Mouse (Mus musculus): Measurements from ENCODE around the gene Thra. TPM values are rescaled to one million over a fixed set of nuclear protein-coding genes. Genes with fewer than 3 reads are reported as not detected.

Thra gene
- polyA plus RNA-seq, 1 experiment from 2014 or later: 63.8 TPM

DNA sequence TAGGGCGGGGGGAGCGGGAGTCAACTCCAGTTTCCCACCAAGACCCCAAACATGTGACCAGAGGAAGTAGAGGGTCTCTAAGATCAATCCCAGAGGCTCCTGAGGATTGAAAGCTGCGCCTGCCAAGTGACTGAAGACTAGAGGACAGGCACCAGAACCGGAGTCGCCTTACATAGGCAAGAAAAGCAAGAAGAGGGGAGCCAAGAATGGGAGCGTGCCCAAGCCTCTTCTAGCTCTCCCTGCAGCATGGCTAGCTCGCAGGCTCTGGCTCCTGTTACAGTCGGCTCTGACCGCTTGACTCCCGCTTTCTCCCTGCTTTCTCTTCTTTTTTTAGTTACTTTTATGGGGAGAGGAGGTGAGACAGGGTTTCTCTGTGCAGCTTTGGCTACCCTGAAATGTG is 44.8 kb downstream of the Thra start:
- no peak for ATAC-seq (replicated peaks; ENCODE audit: low FRiP score, low TSS enrichment, low read depth)

GRCm38 (mm10) chr11:98785772-98786281 is 45.4 kb downstream of the Thra start:
- Histone ChIP-seq H3K4me2 (ENCODE audit: low read length) (peak overlapping the region; percentile 44), H3K27me3 (replicated peaks; ENCODE audit: control insufficient read depth, insufficient read depth, low read length) (no peaks in the 10 kb centered on the region), H3K27ac (ENCODE audit: low read depth) (peak overlapping the region; percentile 91), H3K9ac (ENCODE audit: low read length) (0 out of 2 replicates have a peak overlapping the region, but pooled peaks have one; percentile 27), H3K9me3 (ENCODE audit: control insufficient read depth, low read length) (no peaks in the 10 kb centered on the region), H3K4me3 (ENCODE audit: low read depth, low read length) (no peak overlapping the region), H3K4me1 (replicated peaks; ENCODE audit: control insufficient read depth, insufficient read depth, low read length) (peaks cover 66% of the 10 kb centered on the region), H3K36me3 (ENCODE audit: control insufficient read depth, insufficient read depth, low read length) (no peaks in the 10 kb centered on the region)
- WGBS: 8% methylated on average over 12 of the region's 12 CpGs
- DNase-seq (ENCODE audit: low spot score) (no peak), ATAC-seq (replicated peaks; ENCODE audit: low FRiP score, low TSS enrichment, low read depth) (no peak)

More for the DNA sequence above, 44.8 kb downstream of the Thra start:
- WGBS: 65% methylated on average over 10 of the region's 10 CpGs
- Histone ChIP-seq H3K4me3 (ENCODE audit: low read depth, low read length) (no peak overlapping the region), H3K9me3 (ENCODE audit: control insufficient read depth, low read length) (no peaks in the 10 kb centered on the region), H3K27ac (ENCODE audit: low read depth) (peak overlapping the region; percentile 91), H3K9ac (ENCODE audit: low read length) (no peak overlapping the region), H3K4me2 (ENCODE audit: low read length) (no peak overlapping the region), H3K27me3 (replicated peaks; ENCODE audit: control insufficient read depth, insufficient read depth, low read length) (no peaks in the 10 kb centered on the region), H3K4me1 (replicated peaks; ENCODE audit: control insufficient read depth, insufficient read depth, low read length) (peaks cover 66% of the 10 kb centered on the region), H3K36me3 (ENCODE audit: control insufficient read depth, insufficient read depth, low read length) (no peaks in the 10 kb centered on the region)
- no peak for DNase-seq (ENCODE audit: low spot score)

- 1% methylated on average over 14 of the region's 15 CpGs for WGBS
- Histone ChIP-seq H3K4me3 (ENCODE audit: low read depth, low read length) (no peak overlapping the region), H3K27me3 (replicated peaks; ENCODE audit: control insufficient read depth, insufficient read depth, low read length) (no peaks in the 10 kb centered on the region), H3K4me2 (ENCODE audit: low read length) (peak overlapping the region; percentile 44), H3K27ac (ENCODE audit: low read depth) (peak overlapping the region; percentile 91), H3K4me1 (replicated peaks; ENCODE audit: control insufficient read depth, insufficient read depth, low read length) (peaks cover 60% of the 10 kb centered on the region), H3K9ac (ENCODE audit: low read length) (0 out of 2 replicates have a peak overlapping the region, but pooled peaks have one; percentile 27), H3K36me3 (ENCODE audit: control insufficient read depth, insufficient read depth, low read length) (no peaks in the 10 kb centered on the region), H3K9me3 (ENCODE audit: control insufficient read depth, low read length) (no peaks in the 10 kb centered on the region)
- DNase-seq (ENCODE audit: low spot score) (peak; percentile 99), ATAC-seq (replicated peaks; ENCODE audit: low FRiP score, low TSS enrichment, low read depth) (peak; percentile 45)
Measured at GRCm38 (mm10) chr11:98786359-98787214, 46.1 kb downstream of the Thra start.

DNA sequence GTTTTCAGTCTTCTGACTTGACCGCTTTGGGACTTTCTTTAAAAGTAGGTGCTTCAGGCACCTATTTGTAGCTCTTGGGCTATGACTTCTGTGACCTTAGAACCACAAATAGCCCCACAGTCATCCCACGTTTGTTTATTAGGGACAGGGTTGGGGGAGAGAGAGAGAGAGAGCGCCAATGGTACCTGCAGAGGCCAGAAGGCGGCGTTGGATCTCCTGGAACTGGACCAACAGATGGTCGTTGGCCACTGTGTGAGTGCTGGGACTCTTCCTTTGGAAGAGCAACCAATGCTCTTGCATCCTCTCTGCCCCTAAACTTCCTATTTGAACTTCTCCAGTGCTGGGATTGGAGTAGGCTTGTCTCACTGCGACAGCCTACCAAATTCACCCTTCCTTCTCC is 46.8 kb downstream of the Thra start:
- no peak for ATAC-seq (replicated peaks; ENCODE audit: low FRiP score, low TSS enrichment, low read depth)
- H3K36me3 ChIP-seq (ENCODE audit: control insufficient read depth, insufficient read depth, low read length): no peaks in the 10 kb centered on the region
- 19% methylated on average over 7 of the region's 7 CpGs for WGBS
- H3K27me3 ChIP-seq (replicated peaks; ENCODE audit: control insufficient read depth, insufficient read depth, low read length): no peaks in the 10 kb centered on the region
- H3K4me2 ChIP-seq (ENCODE audit: low read length): peak overlapping the region; percentile 44; the same call in 1 of the 2 replicates
- DNase-seq (ENCODE audit: low spot score): no peak
- no peak overlapping the region for H3K4me3 ChIP-seq (ENCODE audit: low read depth, low read length)
- no peak overlapping the region for H3K9ac ChIP-seq (ENCODE audit: low read length)
- peaks cover 54% of the 10 kb centered on the region for H3K4me1 ChIP-seq (replicated peaks; ENCODE audit: control insufficient read depth, insufficient read depth, low read length)
- no peaks in the 10 kb centered on the region for H3K9me3 ChIP-seq (ENCODE audit: control insufficient read depth, low read length)
- peak overlapping the region; percentile 91; the same call in 1 of the 2 replicates for H3K27ac ChIP-seq (ENCODE audit: low read depth)

GRCm38 (mm10) chr11:98787691-98788090 is 47.3 kb downstream of the Thra start:
- ATAC-seq (replicated peaks; ENCODE audit: low FRiP score, low TSS enrichment, low read depth) (no peak), DNase-seq (ENCODE audit: low spot score) (no peak)
- Histone ChIP-seq H3K9ac (ENCODE audit: low read length) (no peak overlapping the region), H3K27ac (ENCODE audit: low read depth) (0 out of 2 replicates have a peak overlapping the region, but pooled peaks have one; percentile 91), H3K4me3 (ENCODE audit: low read depth, low read length) (no peak overlapping the region), H3K9me3 (ENCODE audit: control insufficient read depth, low read length) (no peaks in the 10 kb centered on the region), H3K4me2 (ENCODE audit: low read length) (no peak overlapping the region), H3K4me1 (replicated peaks; ENCODE audit: control insufficient read depth, insufficient read depth, low read length) (peaks cover 49% of the 10 kb centered on the region), H3K36me3 (ENCODE audit: control insufficient read depth, insufficient read depth, low read length) (no peaks in the 10 kb centered on the region), H3K27me3 (replicated peaks; ENCODE audit: control insufficient read depth, insufficient read depth, low read length) (no peaks in the 10 kb centered on the region)
- 96% methylated on average over 1 of the region's 1 CpGs for WGBS

GRCm38 (mm10) chr11:98788139-98788538 is 47.7 kb downstream of the Thra start:
- no peak overlapping the region for H3K4me2 ChIP-seq (ENCODE audit: low read length)
- WGBS: 93% methylated on average over 5 of the region's 5 CpGs
- ATAC-seq (replicated peaks; ENCODE audit: low FRiP score, low TSS enrichment, low read depth) (no peak), DNase-seq (ENCODE audit: low spot score) (no peak)
- no peaks in the 10 kb centered on the region for H3K36me3 ChIP-seq (ENCODE audit: control insufficient read depth, insufficient read depth, low read length)
- H3K27me3 ChIP-seq (replicated peaks; ENCODE audit: control insufficient read depth, insufficient read depth, low read length): no peaks in the 10 kb centered on the region
- H3K4me3 ChIP-seq (ENCODE audit: low read depth, low read length): no peak overlapping the region
- 0 out of 2 replicates have a peak overlapping the region, but pooled peaks have one; percentile 1 for H3K27ac ChIP-seq (ENCODE audit: low read depth)
- no peaks in the 10 kb centered on the region for H3K9me3 ChIP-seq (ENCODE audit: control insufficient read depth, low read length)
- no peak overlapping the region for H3K9ac ChIP-seq (ENCODE audit: low read length)
- H3K4me1 ChIP-seq (replicated peaks; ENCODE audit: control insufficient read depth, insufficient read depth, low read length): peaks cover 45% of the 10 kb centered on the region

GRCm38 (mm10) chr11:98788550-98789218 is 48.2 kb downstream of the Thra start:
- ATAC-seq (replicated peaks; ENCODE audit: low FRiP score, low TSS enrichment, low read depth) (peak; percentile 80), DNase-seq (ENCODE audit: low spot score) (peak; percentile 78)
- Histone ChIP-seq H3K4me3 (ENCODE audit: low read depth, low read length) (peak overlapping the region; percentile 56), H3K4me1 (replicated peaks; ENCODE audit: control insufficient read depth, insufficient read depth, low read length) (peaks cover 44% of the 10 kb centered on the region), H3K36me3 (ENCODE audit: control insufficient read depth, insufficient read depth, low read length) (no peaks in the 10 kb centered on the region), H3K27me3 (replicated peaks; ENCODE audit: control insufficient read depth, insufficient read depth, low read length) (no peaks in the 10 kb centered on the region), H3K4me2 (ENCODE audit: low read length) (peak overlapping the region; percentile 99), H3K9ac (ENCODE audit: low read length) (peak overlapping the region; percentile 69), H3K27ac (ENCODE audit: low read depth) (peak overlapping the region; percentile 72), H3K9me3 (ENCODE audit: control insufficient read depth, low read length) (no peaks in the 10 kb centered on the region)
- WGBS: 12% methylated on average over 18 of the region's 18 CpGs

- peaks cover 45% of the 10 kb centered on the region for H3K4me1 ChIP-seq (replicated peaks; ENCODE audit: control insufficient read depth, insufficient read depth, low read length)
- DNase-seq (ENCODE audit: low spot score): no peak
Measured at GRCm38 (mm10) chr11:98789219-98789807, 48.9 kb downstream of the Thra start.

More at GRCm38 (mm10) chr11:98789219-98789807, 48.9 kb downstream of the Thra start:
- Histone ChIP-seq H3K27ac (ENCODE audit: low read depth) (peak overlapping the region; percentile 69), H3K9me3 (ENCODE audit: control insufficient read depth, low read length) (no peaks in the 10 kb centered on the region), H3K27me3 (replicated peaks; ENCODE audit: control insufficient read depth, insufficient read depth, low read length) (no peaks in the 10 kb centered on the region), H3K4me3 (ENCODE audit: low read depth, low read length) (peak overlapping the region; percentile 56), H3K36me3 (ENCODE audit: control insufficient read depth, insufficient read depth, low read length) (no peaks in the 10 kb centered on the region), H3K4me2 (ENCODE audit: low read length) (peak overlapping the region; percentile 99), H3K9ac (ENCODE audit: low read length) (peak overlapping the region; percentile 69)
- ATAC-seq (replicated peaks; ENCODE audit: low FRiP score, low TSS enrichment, low read depth): no peak; the same call in 1 of the 2 replicates
- WGBS: under 1% methylated on average over 25 of the region's 25 CpGs

Data from intestine, embryonic 14.5 days (tissue).